Mouse (Mus musculus) hindbrain, embryonic 10.5 days (tissue): ENCODE measurements around the gene Bcl9. TPM values are rescaled to one million over a fixed set of nuclear protein-coding genes. Genes with fewer than 3 reads are reported as not detected.

Experiments used
- DNase-seq: peaks from one replicate; pipeline ENCODE4 v3.0.0-alpha.2; 2017; ENCODE audit warnings: low spot score
- H3K27ac ChIP-seq: fragments of 300-500 bp; sonication (generic); 2 replicates; pipeline ENCODE4 v1.5.1; 2016; ENCODE audit warnings: mild to moderate bottlenecking, moderate library complexity
- H3K27me3 ChIP-seq: fragments of 300-500 bp; sonication (generic); 2 replicates; pipeline ENCODE4 v1.6.1; 2016; ENCODE audit warnings: mild to moderate bottlenecking; ENCODE audit not compliant: poor library complexity, insufficient read depth, severe bottlenecking
- H3K36me3 ChIP-seq: fragments of 300-500 bp; sonication (generic); 2 replicates; pipeline ENCODE4 v1.6.1; 2016; ENCODE audit warnings: mild to moderate bottlenecking, moderate library complexity
- H3K4me1 ChIP-seq: fragments of 300-500 bp; sonication (generic); replicated peaks from 2 replicates; pipeline ENCODE4 v1.6.1; 2016; ENCODE audit warnings: mild to moderate bottlenecking
- H3K4me3 ChIP-seq: fragments of 300-500 bp; sonication (generic); 2 replicates; pipeline ENCODE4 v1.5.1; 2016; ENCODE audit warnings: mild to moderate bottlenecking, moderate library complexity
- H3K9me3 ChIP-seq: fragments of 300-500 bp; sonication (generic); 2 replicates; pipeline ENCODE4 v1.6.1; 2016; ENCODE audit warnings: mild to moderate bottlenecking, moderate library complexity
- WGBS: fragments of 180-500 bp; shearing (Covaris S2); methylation state at CpG from one replicate; pipeline ENCODE4 v1.1.7; 2016; 5-methylcytosine and 5-hydroxymethylcytosine counted together
- polyA plus RNA-seq: library from polyadenylated mRNA; unstranded; fragments of >200 nt; fragmentation: Nextera tagmentation; extraction: Ambion mirVana; gene quantifications from 2 replicates; pipeline ENCODE4 v1.2.1, GENCODE M21; 2016

The Bcl9 gene
- 52.3 and 71.6 TPM in 2 replicates for polyA plus RNA-seq

- under 1% methylated on average over 21 of the region's 21 CpGs for WGBS
- Histone ChIP-seq H3K4me1 (peaks cover 51% of the 10 kb centered on the region), H3K9me3 (peaks cover 3% of the 10 kb centered on the region; the same call in 1 of the 2 replicates), H3K27me3 (no peaks in the 10 kb centered on the region), H3K27ac (peak within 1 kb of the TSS; percentile 98), H3K36me3 (no peaks in the 10 kb centered on the region), H3K4me3 (peak within 1 kb of the TSS; percentile 80)
- DNase-seq, result peak; percentile 94
Measured at GRCm38 (mm10) chr3:97297553-97298432, at the start of gene Bcl9. Bcl9 (minus strand) TSS chr3:97297917.

GRCm38 (mm10) chr3:97339193-97339576 lies 41.5 kb upstream of the Bcl9 start:
- 77% methylated on average over 5 of the region's 5 CpGs for WGBS
- Histone ChIP-seq H3K27ac (no peak overlapping the region), H3K36me3 (no peaks in the 10 kb centered on the region), H3K9me3 (no peaks in the 10 kb centered on the region), H3K4me3 (no peak overlapping the region), H3K4me1 (peaks cover 32% of the 10 kb centered on the region), H3K27me3 (0 out of 2 replicates have a peak, but pooled peaks cover 3% of the 10 kb centered on the region)
- DNase-seq, result no peak

DNA sequence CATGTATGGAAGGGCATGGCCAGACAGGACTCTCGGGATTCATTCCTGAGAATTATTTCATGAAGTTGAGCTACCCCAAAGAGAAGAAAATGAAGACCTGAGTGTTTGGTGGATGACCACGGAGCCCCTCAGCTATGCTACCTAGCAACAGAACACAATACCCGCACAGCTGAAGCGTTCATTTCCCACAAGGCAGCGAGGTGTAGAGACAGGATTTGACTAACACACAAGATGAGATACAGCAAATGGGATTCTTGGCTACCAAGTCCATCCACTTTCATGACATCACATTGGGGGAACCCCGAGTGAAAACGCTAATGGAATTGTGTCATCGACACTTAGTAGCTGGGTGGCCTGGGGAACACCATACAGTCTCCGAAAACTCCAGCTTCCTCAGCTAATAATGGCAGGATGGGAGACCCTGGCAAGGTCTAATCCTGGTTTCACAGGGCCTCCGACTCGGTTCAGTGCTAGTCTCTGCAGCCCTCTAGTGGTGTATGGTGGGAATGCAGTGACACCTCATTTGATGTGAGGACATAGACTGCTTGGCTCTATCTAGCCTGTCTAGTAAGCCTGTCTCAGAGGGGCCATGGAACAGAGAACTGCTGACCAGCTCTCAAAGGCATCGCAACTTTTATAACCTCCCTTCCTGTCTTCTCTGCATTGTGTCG lies 40.9 kb upstream of the Bcl9 start:
- no peak overlapping the region for H3K27ac ChIP-seq
- peak; percentile 93 for DNase-seq
- peaks cover 33% of the 10 kb centered on the region for H3K4me1 ChIP-seq
- no peaks in the 10 kb centered on the region for H3K9me3 ChIP-seq
- WGBS, result 34% methylated on average over 13 of the region's 13 CpGs
- 0 out of 2 replicates have a peak, but pooled peaks cover 3% of the 10 kb centered on the region for H3K27me3 ChIP-seq
- no peaks in the 10 kb centered on the region for H3K36me3 ChIP-seq
- no peak overlapping the region for H3K4me3 ChIP-seq

DNA sequence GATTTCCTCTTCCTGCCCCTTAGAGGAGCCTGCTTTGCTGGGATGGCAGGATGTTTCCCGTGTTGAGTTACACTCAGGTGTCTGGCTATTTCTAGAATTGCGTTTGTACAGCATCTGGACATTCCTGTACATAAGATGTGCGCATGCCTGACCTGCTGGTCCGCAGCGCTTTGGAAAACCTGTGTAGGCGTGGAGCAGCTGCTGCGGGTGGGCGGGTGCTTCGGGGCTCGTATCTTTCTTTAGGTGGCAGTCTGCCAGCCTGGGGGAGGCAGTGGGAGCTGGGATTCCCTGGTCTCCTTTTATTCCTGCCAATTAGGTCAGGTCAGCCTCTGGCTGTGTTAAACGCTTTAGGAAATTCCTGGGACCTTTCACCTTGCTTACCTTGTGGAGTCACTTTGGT lies 39.6 kb upstream of the Bcl9 start:
- H3K4me1 ChIP-seq, result peaks cover 33% of the 10 kb centered on the region
- no peaks in the 10 kb centered on the region for H3K9me3 ChIP-seq
- H3K36me3 ChIP-seq, result no peaks in the 10 kb centered on the region
- 0 out of 2 replicates have a peak, but pooled peaks cover 3% of the 10 kb centered on the region for H3K27me3 ChIP-seq
- DNase-seq, result no peak
- no peak overlapping the region for H3K27ac ChIP-seq
- WGBS, result 61% methylated on average over 11 of the region's 11 CpGs
- no peak overlapping the region for H3K4me3 ChIP-seq

- Histone ChIP-seq H3K9me3 (no peaks in the 10 kb centered on the region), H3K27ac (no peak overlapping the region), H3K4me1 (peaks cover 33% of the 10 kb centered on the region), H3K4me3 (no peak overlapping the region), H3K27me3 (0 out of 2 replicates have a peak, but pooled peaks cover 3% of the 10 kb centered on the region), H3K36me3 (no peaks in the 10 kb centered on the region)
- no peak for DNase-seq
- WGBS, result 75% methylated on average over 4 of the region's 4 CpGs
Measured at GRCm38 (mm10) chr3:97336331-97336730, 38.6 kb upstream of the Bcl9 start.

DNA sequence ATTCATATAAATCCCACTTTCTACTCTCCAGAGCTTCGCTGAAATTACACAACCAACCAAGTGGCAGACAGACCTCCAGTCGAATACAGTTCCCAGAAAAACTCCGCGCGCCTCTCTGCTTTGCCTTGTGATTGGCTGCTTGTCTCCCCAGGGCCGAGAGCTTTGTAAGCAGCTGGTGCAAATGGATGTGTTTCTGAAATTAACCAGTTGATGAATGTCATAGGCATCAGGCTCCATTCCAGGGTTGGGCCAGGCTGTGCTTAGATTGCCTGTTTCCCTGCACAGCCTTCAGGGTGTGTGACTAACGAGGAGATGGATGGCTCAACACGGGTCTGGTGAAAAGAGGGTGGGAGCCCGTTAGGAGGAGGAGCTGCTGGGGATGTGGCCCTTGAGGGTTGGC lies 36.9 kb upstream of the Bcl9 start:
- DNase-seq, result no peak
- Histone ChIP-seq H3K4me1 (peaks cover 33% of the 10 kb centered on the region), H3K27ac (no peak overlapping the region), H3K36me3 (no peaks in the 10 kb centered on the region), H3K27me3 (0 out of 2 replicates have a peak, but pooled peaks cover 3% of the 10 kb centered on the region), H3K9me3 (no peaks in the 10 kb centered on the region), H3K4me3 (no peak overlapping the region)
- 62% methylated on average over 9 of the region's 9 CpGs for WGBS

- H3K27me3 ChIP-seq, result 0 out of 2 replicates have a peak, but pooled peaks cover 3% of the 10 kb centered on the region
- 89% methylated on average over 12 of the region's 12 CpGs for WGBS
- no peak overlapping the region for H3K27ac ChIP-seq
- peaks cover 5% of the 10 kb centered on the region; the same call in 1 of the 2 replicates for H3K9me3 ChIP-seq
- DNase-seq, result no peak
- no peaks in the 10 kb centered on the region for H3K36me3 ChIP-seq
- no peak overlapping the region for H3K4me3 ChIP-seq
- H3K4me1 ChIP-seq, result peaks cover 24% of the 10 kb centered on the region
Measured at GRCm38 (mm10) chr3:97332172-97332571, 34.5 kb upstream of the Bcl9 start.

GRCm38 (mm10) chr3:97327809-97328208 lies 30.1 kb upstream of the Bcl9 start:
- H3K27ac ChIP-seq, result no peak overlapping the region
- H3K4me3 ChIP-seq, result no peak overlapping the region
- no peaks in the 10 kb centered on the region for H3K36me3 ChIP-seq
- WGBS, result 95% methylated on average over 2 of the region's 2 CpGs
- H3K27me3 ChIP-seq, result peaks cover 4% of the 10 kb centered on the region; the same call in 1 of the 2 replicates
- peaks cover 5% of the 10 kb centered on the region; the same call in 1 of the 2 replicates for H3K9me3 ChIP-seq
- peaks cover 33% of the 10 kb centered on the region for H3K4me1 ChIP-seq
- no peak for DNase-seq

- Histone ChIP-seq H3K4me1 (peaks cover 33% of the 10 kb centered on the region), H3K27me3 (peaks cover 4% of the 10 kb centered on the region; the same call in 1 of the 2 replicates), H3K9me3 (peaks cover 5% of the 10 kb centered on the region; the same call in 1 of the 2 replicates), H3K27ac (no peak overlapping the region), H3K36me3 (no peaks in the 10 kb centered on the region), H3K4me3 (no peak overlapping the region)
- DNase-seq, result no peak
- WGBS, result 95% methylated on average over 1 of the region's 1 CpGs
Measured at GRCm38 (mm10) chr3:97327356-97327755, 29.6 kb upstream of the Bcl9 start.

DNA sequence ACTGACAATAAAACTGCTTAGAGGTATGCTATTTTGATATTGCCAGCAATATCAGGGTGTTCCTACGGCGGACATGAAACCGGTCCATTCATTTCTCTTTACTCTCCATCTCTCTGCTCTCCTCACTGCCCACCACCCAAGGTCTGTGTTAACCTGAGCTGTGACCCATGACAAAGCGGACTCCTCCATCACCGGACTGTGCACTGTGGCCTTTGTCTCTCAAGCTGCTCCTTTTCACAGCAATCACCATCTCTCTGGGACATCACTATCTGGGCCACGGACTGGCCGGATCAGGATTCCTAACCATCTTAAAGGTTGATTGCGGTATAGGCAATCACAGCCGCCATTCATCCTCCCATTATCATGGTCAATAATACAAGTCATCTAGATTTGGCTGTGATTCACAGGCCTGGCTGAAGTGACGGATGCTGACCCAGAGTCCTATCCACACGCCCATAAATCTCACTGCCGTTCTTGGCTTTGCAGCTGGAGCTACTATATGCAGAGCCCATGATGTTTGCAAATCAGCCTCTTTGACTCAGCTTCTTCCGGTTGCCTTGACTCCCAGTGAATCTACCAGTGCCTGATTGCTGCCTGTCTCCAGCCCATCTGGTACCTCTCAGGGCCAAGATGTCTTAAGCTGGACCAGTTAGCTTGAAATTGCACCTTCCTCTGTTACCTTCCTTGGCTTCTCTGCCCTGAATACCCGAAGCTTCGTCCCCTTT lies 28.1 kb upstream of the Bcl9 start:
- H3K4me1 ChIP-seq, result peaks cover 33% of the 10 kb centered on the region
- H3K4me3 ChIP-seq, result no peak overlapping the region
- peak; percentile 35 for DNase-seq
- H3K27ac ChIP-seq, result peak overlapping the region; percentile 3; the same call in 1 of the 2 replicates
- H3K27me3 ChIP-seq, result peaks cover 4% of the 10 kb centered on the region; the same call in 1 of the 2 replicates
- WGBS, result 47% methylated on average over 15 of the region's 15 CpGs
- peaks cover 5% of the 10 kb centered on the region; the same call in 1 of the 2 replicates for H3K9me3 ChIP-seq
- no peaks in the 10 kb centered on the region for H3K36me3 ChIP-seq

- peak; percentile 31 for DNase-seq
- H3K27ac ChIP-seq, result no peak overlapping the region; the same call in 1 of the 2 replicates
- H3K36me3 ChIP-seq, result no peaks in the 10 kb centered on the region
- 52% methylated on average over 17 of the region's 17 CpGs for WGBS
- peaks cover 36% of the 10 kb centered on the region for H3K4me1 ChIP-seq
- H3K9me3 ChIP-seq, result peaks cover 5% of the 10 kb centered on the region; the same call in 1 of the 2 replicates
- no peak overlapping the region for H3K4me3 ChIP-seq
- H3K27me3 ChIP-seq, result peaks cover 4% of the 10 kb centered on the region; the same call in 1 of the 2 replicates
Measured at GRCm38 (mm10) chr3:97324046-97324445, 26.3 kb upstream of the Bcl9 start.

GRCm38 (mm10) chr3:97317302-97317701 lies 19.6 kb upstream of the Bcl9 start:
- Histone ChIP-seq H3K4me1 (peaks cover 23% of the 10 kb centered on the region), H3K27me3 (peaks cover 5% of the 10 kb centered on the region; the same call in 1 of the 2 replicates), H3K36me3 (no peaks in the 10 kb centered on the region), H3K27ac (no peak overlapping the region), H3K4me3 (no peak overlapping the region), H3K9me3 (no peaks in the 10 kb centered on the region)
- 84% methylated on average over 3 of the region's 3 CpGs for WGBS
- DNase-seq, result no peak
